Mouse (Mus musculus): Measurements from ENCODE around the gene Ip6k2.

DNA sequence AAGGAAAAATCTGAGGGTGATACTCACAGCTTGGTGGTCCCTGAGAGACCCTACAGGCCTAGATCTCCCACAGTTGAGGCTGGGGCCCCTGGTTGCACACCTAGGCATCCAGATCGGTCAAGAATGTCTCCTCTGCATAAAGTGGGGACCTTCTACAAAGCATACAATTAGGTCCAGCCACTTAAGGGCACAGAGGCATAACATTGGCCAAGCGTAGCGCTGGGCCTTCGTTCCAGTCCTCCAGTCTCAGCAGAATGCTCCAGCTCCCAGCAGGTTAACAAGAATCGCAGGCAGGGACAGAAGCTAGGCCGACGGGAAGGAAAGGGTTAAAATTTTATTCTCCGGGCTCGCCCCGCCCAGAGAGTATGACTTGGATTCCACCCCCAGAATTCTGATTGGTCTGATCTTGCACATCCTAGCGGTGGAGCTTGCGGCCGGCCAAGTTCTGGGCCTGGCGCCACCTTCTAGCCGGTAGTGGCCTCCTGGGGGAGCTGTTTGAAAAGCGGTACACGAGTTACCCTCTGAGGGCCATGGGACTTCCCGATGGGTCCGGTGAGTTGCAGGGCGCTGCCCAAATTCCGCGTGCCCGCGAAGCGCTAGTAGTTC lies 70.1 kb downstream of the Ip6k2 start:
- peak; percentile 87 for TF ChIP-seq CTCF (IDR thresholded peaks at IDR 0.05; ENCODE audit: low read depth)
- no peak for TF ChIP-seq EP300 (IDR thresholded peaks at IDR 0.05; ENCODE audit: low read depth)

All from liver, embryonic 14.5 days (tissue).